Mouse (Mus musculus): ENCODE measurements at regions not wholly inside any gene's neighbourhood (a gene's known extent, or its start where the extent isn't known, plus 50 kb on each side); places are given as distances from the start of the nearest gene placed in this dataset.

DNA sequence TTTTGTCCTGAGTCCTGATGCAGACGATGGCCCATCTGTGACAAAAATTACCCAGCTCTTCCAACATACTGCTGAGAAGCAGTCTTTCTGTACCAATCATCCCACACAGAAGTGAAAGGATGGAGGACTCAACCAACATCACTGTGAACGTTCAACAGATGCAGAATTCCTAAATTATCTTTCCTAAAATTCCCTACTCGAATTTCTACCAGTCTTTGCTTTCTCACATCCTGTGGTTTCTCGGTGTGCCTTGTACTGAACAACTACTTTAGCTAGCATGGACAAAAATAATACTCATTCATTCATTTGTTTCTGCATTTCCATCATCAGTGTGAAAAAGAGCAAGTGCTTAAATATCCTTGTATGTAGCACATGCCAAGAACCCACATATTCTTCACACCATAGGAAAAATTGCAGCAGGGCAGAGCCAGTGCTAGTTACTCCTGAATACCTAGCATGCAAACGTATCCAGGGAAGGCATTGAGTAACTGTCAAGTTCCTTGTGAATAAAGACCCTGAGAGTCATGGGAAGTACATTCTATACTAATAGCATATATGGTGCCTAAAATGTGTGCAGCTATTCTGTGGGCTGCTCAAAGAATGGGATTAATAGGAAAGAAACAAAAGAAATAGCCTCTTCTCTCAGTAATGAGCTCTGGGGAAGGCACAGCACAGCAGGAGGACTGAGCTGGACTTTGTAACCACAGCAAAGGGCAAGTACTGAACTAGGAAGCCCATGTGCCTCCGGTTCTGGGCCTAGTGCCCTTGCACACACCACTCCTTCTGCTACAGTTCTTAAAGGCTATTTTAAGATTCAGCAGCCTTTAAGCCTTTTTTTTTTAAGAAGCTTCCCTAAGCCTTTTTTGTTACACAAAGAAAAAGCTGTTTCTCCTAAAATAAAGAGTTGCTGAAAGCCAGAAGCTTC, 404.8 kb downstream of the Epha4 start:
- TF ChIP-seq POLR2A (IDR thresholded peaks at IDR 0.05; ENCODE audit: low read depth, low read length): no peak
- no peak for TF ChIP-seq CTCF (IDR thresholded peaks at IDR 0.05; ENCODE audit: extremely low read depth, insufficient read depth, insufficient read length, insufficient replicate concordance)

Measured in spleen, adult 2 months (tissue).